Mouse (Mus musculus): ENCODE measurements around the gene St6gal1.

Gene St6gal1

DNA sequence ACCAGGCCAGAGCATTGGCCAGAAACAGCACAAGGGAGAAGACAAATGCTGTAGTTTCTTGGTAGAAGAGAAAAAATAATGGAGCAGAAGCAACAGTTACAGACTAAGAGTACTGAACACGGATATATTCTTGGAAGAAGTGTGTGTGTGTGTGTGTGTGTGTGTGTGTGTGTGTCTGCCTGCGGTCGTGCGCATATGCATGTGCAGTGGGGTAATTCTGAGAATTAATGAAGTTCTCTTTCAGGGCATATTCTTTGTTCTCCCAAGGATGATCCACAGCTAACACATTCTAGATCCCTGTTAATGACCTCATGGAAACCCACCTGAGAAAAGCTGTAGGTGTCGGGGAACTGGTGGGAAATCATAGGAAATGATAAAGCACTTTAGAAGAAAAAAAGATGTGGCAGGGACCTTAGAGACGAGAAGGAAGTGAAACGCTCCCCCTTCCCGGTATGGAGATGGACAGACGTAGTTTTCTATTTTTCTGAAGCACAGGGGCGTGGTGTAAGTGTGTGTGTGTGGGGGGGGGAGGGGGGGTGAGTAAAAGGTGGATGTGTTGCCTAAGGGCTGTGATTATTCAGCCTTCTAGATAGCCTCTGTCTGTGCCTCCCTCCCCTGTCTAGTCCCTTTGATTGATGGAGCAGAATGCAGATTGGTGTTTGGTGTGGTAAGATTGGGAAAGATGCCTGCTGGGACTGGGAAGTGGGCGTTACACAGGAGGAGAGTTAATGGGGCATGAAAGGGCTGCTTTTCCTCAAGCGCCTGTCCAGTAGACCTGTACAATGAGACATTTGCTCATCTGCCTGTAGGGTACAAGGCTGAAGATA lies 82.8 kb downstream of the St6gal1 start:
- no peak for DNase-seq

DNA sequence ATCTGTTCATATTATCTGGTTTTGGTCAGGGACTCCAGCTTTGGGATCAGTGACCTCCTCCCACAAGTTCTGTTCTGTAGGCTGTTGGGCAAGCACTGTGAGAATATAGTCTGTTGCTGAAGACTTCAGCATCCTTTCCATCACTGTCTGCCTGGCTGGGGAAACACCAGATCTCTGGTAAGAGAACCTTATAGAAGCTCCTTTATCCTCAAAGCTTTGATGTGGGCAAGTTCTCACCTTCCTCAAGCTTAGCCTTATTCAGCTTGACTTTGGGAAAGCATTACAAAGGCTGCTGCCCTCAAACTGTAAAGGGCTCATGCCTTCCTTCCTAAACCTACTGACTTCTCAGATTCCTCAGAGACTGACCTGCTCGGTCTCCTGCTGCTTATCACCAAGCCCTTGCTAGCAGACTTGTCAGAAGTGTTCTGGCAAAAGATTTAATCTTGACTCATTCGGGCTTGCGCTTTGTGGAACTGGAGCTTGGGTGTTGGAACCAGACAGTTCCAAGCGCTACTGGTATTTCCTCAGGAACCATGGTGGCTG lies 83.5 kb downstream of the St6gal1 start:
- DNase-seq = no peak

DNA sequence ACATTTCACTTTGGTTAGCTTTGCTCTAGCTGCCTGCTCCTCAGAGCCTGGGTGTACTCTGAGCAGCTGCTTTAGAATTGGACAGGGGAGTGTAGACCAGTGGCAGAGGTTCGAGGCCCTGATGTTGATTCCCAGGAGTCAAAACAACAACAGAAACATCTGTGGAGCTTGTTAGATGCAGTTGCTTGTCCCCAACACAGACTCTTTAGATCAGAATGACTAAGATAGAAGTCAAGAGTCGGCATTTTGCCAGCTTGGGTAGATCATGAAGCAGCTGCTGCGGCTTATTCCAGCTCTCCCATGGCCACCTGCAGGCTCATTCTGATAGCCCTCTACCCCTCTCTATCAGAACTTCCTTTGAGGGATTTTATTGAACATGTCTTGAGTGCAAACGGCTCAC lies 84.5 kb downstream of the St6gal1 start:
- no peak for DNase-seq

DNA sequence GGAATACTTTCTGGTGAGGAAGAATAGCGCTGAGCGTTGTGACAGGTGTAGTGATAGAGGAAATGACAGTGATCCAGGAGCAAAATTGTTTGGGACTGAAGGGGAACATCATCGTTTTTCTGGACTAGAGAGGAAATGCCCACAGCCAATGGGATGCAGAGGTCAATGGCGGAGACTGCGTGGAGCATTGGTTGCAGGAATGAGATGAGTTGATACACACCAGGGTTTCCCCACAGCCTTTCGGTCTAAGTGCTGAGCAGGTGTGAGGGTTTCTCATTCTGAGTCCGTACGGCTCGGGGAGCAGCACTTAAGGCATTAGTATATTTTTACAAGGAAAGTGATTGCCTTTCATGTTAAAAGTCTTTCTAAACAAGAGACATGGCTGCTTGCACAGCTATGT lies 88.1 kb downstream of the St6gal1 start:
- no peak for DNase-seq

DNA sequence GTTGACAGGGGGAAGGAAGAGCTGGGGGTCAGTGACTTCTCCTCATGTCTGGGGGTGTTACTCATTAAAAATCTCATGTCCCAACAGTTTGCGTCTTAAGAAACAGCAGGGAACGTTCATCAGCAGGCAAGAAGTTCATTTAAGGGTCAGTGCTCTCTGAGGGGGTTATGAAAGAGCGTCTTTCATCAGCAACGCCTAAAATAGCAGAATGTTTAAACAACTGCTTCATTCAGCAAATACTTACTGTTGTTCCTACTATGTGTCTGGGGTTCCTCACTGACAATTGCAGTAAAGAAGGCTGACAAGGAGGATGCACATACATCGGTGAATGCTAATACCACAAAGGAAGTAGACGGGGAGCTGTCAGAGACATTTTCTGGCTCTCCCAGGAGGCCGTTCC lies 90.2 kb downstream of the St6gal1 start:
- DNase-seq = peak; percentile 63

DNA sequence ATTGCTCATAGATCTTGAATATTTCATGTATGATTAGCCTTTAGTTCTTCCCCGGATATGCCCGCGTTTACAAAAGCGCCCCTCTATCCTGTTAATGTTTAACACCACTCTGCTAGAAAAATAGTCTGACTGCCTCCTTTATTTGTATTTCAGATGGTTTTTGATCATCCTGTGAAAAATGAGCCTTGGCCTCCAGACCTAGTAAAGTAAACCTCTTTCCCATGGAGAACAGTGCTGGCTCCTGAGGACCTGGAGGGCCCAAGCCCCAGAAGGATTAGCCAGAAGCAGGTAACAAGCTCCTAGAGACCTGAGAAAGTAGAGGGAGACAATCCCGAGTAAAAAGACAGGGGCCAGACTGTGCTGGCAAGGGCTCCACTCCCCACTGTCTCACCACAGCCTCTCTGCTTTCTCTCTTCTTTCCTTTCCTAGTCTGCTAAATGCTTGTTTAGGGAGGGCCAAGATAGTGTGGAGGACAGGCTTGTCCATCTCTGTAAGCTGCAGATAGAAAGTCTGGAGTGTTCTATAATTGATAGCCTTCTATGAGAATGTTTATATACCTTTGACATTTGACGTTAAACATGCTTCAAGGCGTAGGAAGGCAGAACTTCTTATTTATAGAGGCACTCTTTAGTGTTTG lies 93.0 kb downstream of the St6gal1 start:
- no peak for DNase-seq

DNA sequence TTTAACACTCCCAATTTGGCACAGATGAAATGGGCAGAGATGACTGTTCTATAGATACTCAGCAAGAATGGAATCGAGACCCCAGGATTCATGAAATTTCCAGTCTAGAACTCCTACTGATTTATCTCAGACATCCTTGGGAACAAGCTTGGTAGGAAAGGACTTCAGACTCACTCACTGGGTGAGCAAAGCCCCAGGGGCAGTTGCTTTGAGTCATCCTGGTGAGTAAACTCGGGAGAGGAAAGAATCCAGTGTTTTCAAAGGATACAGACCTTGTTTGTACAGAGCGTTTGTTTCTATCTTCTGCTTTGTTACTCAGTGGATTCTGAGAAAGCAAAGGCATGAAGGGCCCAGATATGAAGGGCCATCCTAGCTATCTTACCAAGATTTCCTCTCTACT lies 95.5 kb downstream of the St6gal1 start:
- no peak for DNase-seq

DNA sequence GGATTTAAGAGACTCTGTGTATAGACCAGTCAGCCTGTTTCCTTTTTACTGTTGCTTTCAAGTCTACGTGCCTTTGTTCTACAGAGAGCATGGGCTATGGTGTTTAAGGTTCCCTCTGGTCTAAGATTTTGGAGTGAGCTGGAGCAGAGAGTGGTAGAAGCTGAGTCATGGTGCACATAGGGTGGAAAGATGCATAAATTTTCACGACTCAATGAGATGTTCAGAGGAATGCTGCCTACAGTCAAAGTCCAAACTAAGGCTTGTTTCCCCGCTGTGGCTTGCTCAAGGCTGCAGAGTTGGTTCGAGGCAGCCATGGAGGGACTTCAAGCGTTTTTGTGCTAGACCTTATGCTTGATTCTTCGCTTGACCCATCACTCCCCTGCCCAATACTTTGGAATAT lies 96.0 kb downstream of the St6gal1 start:
- DNase-seq = no peak

DNA sequence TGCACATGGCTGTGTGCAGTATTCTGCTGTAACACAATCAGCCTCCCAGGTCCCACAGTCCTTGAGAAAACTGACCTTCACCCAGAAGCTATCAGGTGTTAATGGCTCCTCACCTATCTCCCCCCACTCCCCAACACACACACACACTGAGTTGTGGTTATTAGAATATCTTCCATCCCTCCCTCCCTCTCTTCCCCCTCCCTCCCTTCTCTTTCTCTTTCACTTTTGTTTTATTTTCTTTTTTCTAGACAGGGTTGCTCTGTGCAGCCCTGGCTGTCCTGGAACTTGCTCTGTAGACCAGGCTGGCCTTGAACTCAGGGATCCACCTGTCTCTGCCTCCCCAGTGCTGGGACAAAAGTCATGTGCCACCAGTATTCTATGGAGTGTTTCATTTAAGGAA lies 97.9 kb downstream of the St6gal1 start:
- no peak for DNase-seq

DNA sequence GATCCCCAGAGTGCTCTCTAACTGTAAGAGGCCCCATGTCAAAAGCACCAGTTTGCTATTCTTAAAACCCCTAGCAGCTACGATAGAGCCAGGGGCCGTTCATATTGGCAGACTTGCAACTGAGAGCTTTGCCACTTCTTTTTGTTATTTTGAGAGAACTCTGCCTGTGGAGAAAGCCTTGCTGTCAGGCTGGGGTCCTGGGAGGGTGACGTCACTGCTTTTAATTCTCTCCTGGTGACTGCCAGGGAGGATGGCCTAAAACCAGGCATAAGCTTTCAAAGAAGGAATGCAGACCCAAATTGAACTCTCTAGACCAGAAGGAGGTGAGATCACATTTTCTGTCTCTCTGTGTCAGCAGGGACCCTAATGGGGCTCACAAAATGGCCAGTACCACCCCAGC lies 99.4 kb downstream of the St6gal1 start:
- DNase-seq = no peak

DNA sequence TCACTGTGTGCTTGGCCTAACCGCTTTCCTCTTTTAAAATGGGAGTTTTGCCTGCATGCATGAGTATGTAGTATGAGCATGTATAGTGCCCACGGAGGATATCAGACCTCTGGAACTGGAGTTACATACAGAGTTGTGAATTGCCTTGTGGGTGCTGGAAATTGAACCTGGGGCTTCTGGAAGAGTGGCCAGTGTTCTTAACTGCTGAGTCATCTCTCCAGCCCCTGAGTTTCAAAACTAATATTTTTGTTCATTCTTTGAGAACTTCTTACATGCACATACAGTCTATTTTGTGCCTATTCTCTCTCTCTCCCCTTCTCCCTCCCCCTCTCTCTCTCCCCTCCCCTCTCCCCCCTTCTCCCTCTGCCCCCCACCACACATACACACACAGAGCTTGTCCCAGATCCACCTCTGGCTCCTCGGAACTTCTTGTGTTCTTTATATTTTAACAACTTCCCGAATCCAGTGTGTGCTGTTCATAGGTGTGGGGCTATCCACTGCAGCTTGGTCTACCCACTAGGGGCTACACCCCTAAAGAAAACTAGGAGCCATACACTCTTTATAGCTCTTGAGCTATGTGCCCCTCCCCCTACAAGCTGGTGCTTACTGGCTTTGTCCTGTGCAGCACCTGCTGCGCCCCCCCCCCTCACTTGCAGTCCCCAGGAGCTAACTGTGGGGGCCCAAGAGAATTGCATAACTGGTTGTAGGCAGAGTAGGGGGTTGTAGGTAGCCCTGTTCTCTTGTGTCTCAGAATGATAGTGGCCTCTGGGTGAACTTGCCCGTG lies 100.5 kb downstream of the St6gal1 start:
- no peak for DNase-seq

DNA sequence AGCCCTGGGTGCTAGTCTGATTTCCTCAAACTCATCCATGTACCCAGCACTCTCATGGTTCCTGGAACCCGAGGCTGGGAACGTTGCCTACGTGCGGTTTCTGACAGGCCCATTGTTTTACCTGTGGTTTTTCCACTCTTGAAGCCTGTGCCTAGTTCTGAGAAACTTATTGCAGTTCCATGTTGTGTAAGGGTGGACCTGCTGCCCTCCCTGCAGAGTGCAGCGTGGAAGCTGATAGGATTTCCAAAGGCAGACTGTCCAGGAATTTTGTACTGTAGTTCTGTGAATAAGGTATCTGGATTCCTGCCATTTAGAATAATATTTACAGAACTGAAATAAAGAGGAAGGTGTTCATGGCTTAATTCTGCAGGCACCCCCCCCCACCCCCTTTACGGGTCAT lies 102.1 kb downstream of the St6gal1 start:
- DNase-seq = no peak

DNA sequence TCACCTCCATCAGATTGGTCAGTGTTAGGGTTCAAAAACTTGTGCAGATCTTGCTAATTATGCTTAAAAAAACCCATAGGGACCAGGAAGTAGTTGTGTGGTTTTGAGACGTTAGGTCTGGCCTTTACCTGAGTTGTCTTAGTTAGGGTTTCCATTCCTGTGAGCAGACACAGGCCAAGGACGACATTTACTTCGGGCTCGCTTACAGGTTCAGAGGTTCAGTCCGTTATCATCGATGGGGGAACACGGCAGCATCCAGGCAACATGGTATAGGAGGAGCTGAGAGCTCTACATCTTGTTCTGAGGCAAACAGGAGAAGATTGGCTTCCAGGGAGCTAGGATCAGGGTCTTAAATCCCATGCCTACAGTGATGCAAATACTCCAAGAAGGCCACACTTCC lies 102.7 kb downstream of the St6gal1 start:
- DNase-seq = no peak

DNA sequence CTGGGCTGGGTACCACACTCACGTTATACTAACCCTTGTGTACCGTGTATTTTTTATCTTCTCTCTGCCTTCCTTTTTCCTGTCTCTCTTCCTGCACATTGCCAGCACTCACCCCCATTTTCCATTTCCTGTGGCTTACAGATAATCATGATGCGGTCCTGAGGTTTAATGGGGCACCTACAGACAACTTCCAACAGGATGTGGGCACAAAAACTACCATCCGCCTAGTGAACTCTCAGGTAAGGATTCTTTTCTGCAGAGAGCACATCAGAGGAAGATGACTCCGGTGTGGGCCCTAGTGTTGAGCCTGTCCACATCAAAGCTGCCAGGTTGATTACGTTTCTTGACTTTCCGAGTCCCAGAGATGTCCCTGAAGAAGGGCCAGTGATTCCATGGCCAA lies 103.7 kb downstream of the St6gal1 start:
- DNase-seq = no peak

DNA sequence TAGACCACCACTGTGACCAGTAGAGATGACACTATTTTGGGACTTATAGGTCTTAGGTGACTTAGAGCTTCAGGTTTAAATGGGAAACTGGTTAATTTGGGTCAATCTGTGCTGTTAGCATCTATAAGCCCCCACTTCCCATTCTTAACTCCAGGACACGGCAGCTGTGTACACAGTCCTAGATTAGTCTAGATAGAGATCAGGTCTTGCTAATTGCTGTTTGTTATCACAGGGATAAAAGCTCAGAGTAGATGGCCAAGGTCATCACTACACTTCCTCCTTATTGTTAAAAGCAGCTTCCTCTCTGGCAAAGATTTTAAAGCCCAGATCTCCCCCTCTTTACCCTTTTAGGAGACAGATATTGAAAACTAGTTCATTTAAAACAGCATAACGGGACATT lies 107.6 kb downstream of the St6gal1 start:
- DNase-seq = no peak

DNA sequence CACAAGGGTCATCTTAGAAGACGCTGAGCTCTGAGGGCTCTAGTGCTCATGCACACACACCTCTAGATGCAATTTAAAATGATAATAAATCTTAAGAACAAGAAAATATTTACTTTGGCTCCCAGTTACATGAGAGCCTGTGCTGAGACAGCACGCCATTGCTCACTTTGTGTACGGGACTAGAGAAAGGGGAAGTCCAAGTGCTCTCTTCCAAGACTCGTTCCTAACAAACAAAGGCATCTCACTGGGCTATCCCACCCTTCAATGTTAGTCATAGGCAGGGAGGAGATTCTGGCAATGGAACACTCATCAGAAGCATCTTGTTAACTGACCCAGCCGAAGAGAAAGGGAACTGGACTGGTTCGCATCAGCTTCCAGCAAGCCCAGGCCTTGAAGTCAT lies 108.1 kb downstream of the St6gal1 start:
- peak; percentile 39 for DNase-seq

DNA sequence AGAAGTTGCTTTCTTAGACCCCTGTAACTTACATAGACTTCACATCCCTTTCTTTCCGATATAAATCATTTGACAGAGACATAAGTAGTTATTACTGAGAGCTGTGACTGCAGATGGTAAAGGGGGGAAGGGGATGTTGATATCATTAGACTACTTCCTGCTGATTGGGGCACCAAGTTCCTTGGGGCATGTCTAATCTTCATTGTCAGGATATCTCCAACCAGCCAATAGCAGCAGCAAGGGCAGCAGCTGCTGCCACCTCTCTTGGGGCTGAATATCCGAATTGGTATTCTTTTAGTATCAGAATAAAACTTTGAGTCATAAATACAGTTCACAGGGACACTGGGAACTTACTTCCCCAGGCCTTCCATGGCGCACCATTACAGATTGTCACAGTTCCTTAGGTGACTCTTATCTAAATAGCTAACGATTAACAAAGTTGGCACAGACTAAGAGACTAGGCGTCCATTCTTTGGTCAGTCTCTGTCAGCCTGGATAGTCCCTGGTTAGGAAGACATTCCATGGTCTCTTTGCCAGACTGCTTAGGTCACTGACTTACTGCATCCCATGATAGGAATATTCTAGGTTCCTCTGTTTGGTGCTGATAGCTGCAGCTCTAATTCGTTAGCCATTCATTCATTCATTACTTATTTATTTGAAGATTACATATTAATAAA lies 109.5 kb downstream of the St6gal1 start:
- no peak for DNase-seq

DNA sequence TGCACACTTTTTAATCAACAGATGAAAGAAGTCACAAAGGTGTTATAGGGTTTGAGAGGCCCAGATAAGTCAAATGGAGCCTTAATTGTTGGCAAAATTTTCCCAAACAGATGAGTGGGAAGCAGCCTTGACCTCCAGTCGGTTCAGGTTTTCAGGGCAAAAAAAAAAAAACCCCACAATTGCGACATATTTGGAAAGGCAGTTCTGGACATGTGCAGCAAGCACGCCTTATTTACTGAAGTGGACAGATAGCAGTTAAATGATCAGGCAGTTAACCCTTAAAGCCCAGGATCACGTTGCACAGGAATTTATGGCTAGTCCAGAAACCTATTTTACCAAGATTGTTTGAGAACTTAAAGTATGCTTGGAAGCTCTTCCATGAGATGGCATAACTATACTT lies 112.8 kb downstream of the St6gal1 start:
- DNase-seq = no peak

DNA sequence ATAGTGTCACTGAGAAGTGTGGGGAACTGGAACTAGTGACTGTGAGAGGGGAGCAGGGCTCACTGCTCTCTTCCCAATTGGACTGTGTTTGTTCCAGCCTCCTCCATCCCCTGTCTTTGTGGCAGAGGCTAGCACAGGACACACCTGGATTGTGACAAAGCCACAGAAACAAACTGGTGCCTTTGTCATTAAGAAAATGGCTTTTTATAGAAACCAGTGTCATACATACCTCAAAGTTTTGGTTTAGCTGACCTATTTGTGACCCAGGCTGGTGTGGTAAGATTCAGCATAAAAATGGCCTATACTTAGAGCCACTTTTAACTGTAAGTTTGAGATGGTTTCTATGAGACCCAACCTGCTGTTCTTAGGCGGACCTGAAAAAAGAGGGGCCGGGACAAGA lies 116.7 kb downstream of the St6gal1 start:
- no peak for DNase-seq

DNA sequence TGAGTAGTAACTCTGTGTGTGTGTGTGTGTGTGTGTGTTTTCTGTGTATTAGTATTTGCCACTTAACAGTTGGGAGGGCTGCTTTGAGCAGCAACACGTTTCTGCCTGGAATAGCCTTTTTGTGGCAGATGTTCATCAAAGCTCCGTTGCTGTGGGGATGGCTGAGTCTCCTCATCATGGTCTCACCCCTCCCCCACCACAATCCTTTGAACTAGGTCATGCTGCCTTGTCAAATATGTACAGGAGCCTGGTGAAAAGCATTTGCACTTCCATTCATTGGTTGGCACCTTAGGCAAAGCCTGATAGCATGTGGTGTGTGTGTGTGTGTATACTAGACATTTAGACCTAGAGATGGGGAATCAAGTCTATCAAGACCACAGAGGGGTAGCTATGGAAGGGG lies 126.3 kb downstream of the St6gal1 start:
- DNase-seq = peak; percentile 44

DNA sequence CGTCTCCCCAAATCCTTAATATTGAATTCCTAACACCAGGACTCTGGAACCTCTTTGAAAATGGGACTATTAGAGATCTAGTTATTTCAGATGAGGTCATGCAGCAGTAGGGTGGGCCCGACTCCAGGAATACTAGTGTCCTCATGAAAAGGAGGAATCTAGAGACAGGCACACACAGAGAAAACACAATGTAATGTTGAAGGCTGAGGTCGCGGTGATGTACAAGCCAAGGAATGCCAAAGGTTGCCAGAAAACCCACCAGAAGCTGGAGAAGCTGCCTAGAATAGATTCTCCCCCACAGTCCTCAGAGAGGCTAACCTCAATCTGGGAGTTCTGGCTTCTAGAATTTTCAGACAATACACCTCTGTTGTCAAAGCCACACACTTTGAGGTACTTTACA lies 136.5 kb downstream of the St6gal1 start:
- DNase-seq = peak; percentile 52

DNA sequence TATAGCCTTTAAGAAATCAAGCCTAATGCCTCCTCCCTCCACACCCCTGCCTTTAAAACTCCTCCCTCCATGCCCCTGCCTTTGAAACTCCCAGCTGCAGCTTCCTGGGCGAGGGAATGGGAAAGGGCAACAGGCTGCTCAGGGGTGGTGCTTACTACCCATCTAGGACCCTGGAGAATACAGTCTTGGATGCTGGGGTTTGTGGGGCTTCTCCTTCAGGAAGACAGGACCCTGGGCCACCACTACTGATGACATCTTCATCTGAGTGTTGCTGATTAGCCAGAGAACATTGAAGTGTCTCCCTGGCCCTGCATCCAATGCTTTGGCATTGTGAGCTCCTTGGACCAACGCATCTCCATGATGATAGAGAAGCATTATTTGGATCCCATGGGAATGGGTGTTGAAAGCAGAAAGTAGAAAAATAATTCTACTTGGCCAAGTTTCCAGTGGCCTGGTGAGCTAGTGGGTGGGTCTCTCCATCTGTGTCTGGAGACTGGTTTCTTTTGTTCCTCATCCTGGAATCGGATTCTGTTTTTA lies 137.0 kb downstream of the St6gal1 start:
- DNase-seq = no peak
